Mouse (Mus musculus): ENCODE results near the gene Olfr507. TPM values are rescaled to one million over a fixed set of nuclear protein-coding genes. Genes with fewer than 3 reads are reported as not detected.
"Not testable (repeated sequence)": the region's sequence is repeated elsewhere in the genome, so short reads cannot be mapped to it uniquely, and the experiment has no call there.

The Olfr507 gene
- not detected for total RNA-seq (2021)
- long read RNA-seq, experiment 1, result 0 reads
- long read RNA-seq, experiment 2, result 0 reads

DNA sequence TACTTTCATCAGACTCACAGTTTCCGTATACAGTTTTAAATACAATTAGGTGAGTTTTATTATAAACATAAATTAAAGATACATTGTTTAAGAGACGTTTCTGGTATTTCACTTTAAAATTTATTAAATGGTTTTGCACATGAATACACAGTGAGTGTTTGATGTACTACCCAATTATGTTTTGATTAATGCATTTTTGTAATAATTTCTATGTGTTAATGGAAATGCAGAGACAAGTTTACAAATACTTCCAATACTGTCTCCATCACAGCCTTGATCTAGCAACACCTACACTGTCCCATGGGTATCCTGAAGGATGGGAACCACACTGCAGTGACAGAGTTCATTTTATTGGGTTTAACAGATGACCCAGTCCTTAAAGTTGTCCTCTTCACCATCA, at the start of gene Olfr507:
Gene Olfr507, plus strand, starts transcription at position 301 of the 400 bp plus-strand sequence.
- intact Hi-C loops (cut with DNase I), result no loop called here
- Histone ChIP-seq H3K4me3 (no peak within 1 kb of the TSS), H3K27ac (no peak within 1 kb of the TSS)
- TF ChIP-seq CTCF (IDR thresholded peaks at IDR 0.05), result no peak
- DNase-seq (ENCODE audit: extremely low spot score in 1 of 2, low spot score in 2 of 2), result no peak

DNA sequence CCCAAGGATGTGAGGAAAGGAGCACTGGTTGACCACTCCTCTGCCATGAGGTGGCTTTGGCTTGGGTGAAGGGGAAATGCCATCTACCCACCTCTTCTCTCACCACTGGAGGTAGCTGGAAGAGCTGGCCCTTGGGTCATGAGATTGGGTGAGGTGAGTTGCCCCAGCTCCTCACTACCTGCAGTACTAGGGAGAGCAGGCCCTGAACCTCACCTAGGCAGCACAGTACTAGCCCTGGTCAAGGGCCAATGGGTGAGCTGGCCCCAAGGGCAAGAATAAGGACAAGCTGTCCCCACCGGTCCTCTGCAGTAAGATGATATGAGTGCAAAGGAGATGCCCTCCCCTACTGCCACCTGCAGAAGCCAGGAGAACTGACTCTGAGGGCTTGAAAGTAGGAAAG, 31.8 kb upstream of the Olfr507 start:
- no peak overlapping the region for H3K27ac ChIP-seq
- intact Hi-C loops (cut with DNase I), result no loop called here
- no peak for TF ChIP-seq CTCF (IDR thresholded peaks at IDR 0.05)

DNA sequence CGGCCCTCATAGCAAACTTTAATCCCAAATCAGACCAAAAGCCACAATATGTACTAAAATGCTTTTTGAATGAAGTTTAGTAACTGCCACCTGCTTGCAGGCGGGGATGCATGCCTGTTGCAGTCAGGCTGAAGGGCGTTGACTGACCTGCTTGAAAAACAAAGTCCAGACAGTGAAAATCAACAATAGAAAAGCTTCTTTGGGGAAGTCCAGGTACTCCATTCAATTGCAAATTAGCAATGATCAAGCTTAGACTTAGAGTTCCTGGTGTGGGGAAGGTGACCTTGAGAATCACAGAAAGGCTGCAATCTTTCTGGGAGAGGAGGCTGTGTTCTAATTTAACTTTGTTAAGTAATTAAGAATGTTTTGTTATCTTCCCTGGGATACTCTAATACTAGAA, 19.7 kb upstream of the Olfr507 start:
- H3K27ac ChIP-seq; intact Hi-C loops (cut with DNase I); H3K4me3 ChIP-seq; DNase-seq (ENCODE audit: extremely low spot score in 1 of 2, low spot score in 2 of 2): not testable (repeated sequence)

More for the DNA sequence above, 31.8 kb upstream of the Olfr507 start:
- H3K4me3 ChIP-seq, result no peak overlapping the region
- DNase-seq (ENCODE audit: extremely low spot score in 1 of 2, low spot score in 2 of 2), result no peak

DNA sequence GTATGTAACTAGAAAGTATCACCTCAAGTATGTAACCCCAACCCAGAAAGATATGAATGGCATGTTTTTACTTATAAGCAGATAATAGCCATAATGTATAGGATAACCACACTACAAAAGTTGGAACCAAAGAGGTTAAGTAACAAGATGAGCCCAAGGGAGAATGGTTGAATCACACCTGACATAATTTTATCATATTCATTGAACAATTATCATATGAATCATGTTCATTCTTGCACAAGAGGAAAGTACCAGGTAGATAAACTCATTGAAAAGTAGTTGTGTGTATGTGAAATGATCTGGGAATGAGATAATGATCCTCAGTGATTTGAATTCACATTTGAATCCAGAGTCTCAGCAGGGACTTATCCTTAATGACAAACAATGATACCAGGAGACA, 11.1 kb upstream of the Olfr507 start, which contains the start of gene Olfr506:
Gene Olfr506, plus strand, starts transcription at position 301 of the 400 bp plus-strand sequence.
- TF ChIP-seq CTCF (IDR thresholded peaks at IDR 0.05), result no peak
- intact Hi-C loops (cut with DNase I), result no loop called here
- DNase-seq (ENCODE audit: extremely low spot score in 1 of 2, low spot score in 2 of 2), result no peak
- Histone ChIP-seq H3K4me3 (no peak within 1 kb of the TSS), H3K27ac (no peak within 1 kb of the TSS)

DNA sequence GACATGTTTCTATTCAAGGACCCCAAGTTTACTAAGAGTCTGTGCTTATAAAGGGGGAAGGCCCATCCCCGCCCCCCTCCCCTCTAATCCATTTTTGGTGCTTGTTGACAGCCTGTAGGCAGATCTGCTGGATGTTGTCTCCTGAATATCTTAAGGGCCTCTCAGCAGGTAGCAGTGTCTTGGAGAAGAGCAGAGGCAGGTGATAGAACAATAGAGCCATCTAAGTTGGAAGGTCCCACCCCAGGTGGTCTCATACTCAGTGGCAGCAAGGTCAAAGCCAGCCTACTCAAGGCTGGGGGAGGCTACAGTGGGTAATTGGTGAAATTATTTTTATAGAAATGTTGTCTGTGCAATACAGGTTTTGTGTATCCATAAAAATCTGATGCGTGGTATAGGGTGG, 7.5 kb upstream of the Olfr507 start:
- H3K4me3 ChIP-seq, result no peak overlapping the region
- no peak for DNase-seq (ENCODE audit: extremely low spot score in 1 of 2, low spot score in 2 of 2)

DNA sequence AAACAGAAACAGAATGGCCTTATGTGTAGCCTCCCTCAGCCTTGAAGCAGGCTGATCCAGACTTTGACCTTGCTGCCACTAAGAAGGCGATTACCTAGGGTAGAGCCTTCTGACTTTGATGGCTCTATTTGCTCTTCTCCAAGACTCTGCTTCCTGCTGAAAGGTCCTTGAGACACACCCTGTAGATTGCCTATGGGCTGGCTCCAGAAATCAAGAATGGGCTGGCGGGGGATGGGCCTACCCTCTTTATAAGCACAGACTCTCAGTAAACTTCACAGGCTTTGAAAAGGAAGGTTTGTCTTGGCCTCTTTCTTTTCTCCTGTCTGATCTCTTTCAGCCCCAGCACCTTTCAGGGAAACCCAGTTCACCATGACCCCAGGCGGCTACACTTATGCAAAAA, 4.8 kb upstream of the Olfr507 start:
- H3K27ac ChIP-seq; DNase-seq (ENCODE audit: extremely low spot score in 1 of 2, low spot score in 2 of 2); intact Hi-C loops (cut with DNase I); H3K4me3 ChIP-seq: not testable (repeated sequence)

More for the DNA sequence above, 7.5 kb upstream of the Olfr507 start:
- no peak overlapping the region for H3K27ac ChIP-seq
- TF ChIP-seq CTCF (IDR thresholded peaks at IDR 0.05), result no peak
- intact Hi-C loops (cut with DNase I), result no loop called here

DNA sequence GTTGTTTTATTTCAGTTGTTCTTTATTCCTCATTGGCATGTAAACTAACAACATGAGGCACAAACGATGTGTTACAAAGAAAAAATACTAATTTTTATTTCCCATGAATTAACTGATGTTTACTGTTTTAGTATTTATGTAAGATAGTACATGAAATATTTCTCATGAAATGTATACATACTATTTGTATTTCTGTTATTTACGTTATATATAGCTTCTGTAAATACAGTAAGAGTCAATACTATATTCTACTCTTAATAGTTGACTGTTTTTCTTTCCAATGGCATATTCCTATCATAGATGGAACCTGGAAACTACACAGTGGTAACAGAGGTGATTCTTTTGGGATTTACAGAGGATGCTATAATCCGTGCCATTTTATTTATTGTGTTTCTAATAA, 8.1 kb downstream of the Olfr507 start, which contains the start of gene Olfr508:
Gene Olfr508, plus strand, starts transcription at position 301 of the 400 bp plus-strand sequence.
- Histone ChIP-seq H3K27ac (no peak within 1 kb of the TSS), H3K4me3 (no peak within 1 kb of the TSS)
- TF ChIP-seq CTCF (IDR thresholded peaks at IDR 0.05), result no peak
- intact Hi-C loops (cut with DNase I), result no loop called here
- no peak for DNase-seq (ENCODE audit: extremely low spot score in 1 of 2, low spot score in 2 of 2)

DNA sequence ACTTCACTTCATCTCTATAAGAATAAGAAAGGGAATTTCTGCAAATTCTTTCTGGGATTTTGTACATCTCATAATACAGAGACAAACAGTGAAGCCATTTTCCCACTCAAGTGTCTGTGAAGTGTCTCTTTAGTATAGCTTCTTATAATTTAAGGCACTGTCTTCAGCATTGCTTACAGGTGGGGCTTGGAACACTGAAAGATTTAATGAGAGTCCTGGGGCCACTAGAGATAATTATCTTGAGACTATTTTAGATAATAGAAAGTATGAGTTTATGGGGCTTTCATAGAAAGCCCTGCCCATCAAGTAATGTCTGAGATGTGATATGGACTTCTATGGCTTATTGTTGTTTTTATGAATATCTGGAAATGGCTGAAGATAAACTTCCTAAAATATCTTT, 30.2 kb downstream of the Olfr507 start, which contains the start of gene Olfr509:
Gene Olfr509, minus strand, starts transcription at position 101 of the 400 bp plus-strand sequence.
- Histone ChIP-seq H3K4me3 (no peak within 1 kb of the TSS), H3K27ac (no peak within 1 kb of the TSS)
- no peak for DNase-seq (ENCODE audit: extremely low spot score in 1 of 2, low spot score in 2 of 2)
- intact Hi-C loops (cut with DNase I), result no loop called here
- TF ChIP-seq CTCF (IDR thresholded peaks at IDR 0.05), result no peak

DNA sequence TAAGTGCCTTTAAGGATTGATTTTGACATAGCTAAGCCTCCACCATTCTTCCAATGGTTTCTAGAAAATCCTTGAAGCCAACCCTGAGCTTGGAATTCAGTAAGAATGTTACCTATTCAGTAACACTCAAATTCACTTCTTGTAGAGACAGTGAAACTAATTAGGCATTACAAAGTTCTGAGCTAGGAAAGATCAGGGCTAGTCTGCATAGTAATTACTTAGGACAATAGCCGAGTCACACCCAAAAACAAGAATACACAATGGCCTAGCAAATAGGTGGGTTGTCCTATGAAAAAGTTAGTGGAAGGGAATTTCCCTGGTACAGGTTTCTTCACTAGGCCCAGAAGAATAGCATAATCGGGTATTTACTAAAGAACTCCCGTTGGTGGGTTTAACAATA, 40.8 kb downstream of the Olfr507 start:
- no peak overlapping the region for H3K27ac ChIP-seq
- no peak overlapping the region for H3K4me3 ChIP-seq
- DNase-seq (ENCODE audit: extremely low spot score in 1 of 2, low spot score in 2 of 2), result no peak
- TF ChIP-seq CTCF (IDR thresholded peaks at IDR 0.05), result no peak
- intact Hi-C loops (cut with DNase I), result no loop called here

DNA sequence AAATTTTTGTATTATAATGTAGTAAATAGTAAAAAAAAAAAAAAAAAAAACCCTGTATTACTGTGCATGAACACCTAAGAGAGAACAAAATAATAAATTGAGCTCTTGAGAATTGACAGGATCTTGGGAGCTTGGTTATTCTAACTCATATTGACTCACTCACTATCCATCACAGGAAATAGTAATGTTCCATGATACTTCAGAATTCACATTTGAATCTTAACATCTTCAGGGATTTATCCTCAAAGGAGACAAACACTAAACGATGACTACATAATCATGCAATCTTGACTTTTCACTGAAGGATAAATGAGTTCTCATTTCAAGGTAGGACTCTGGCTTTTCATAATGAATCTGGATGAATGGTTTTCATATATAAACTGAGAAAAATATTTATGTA, 44.5 kb downstream of the Olfr507 start, which contains the start of gene Olfr510:
Gene Olfr510, plus strand, starts transcription at position 301 of the 400 bp plus-strand sequence.
- no peak for DNase-seq (ENCODE audit: extremely low spot score in 1 of 2, low spot score in 2 of 2)
- TF ChIP-seq CTCF (IDR thresholded peaks at IDR 0.05), result no peak
- intact Hi-C loops (cut with DNase I), result no loop called here
- Histone ChIP-seq H3K27ac (no peak within 1 kb of the TSS), H3K4me3 (no peak within 1 kb of the TSS)

DNA sequence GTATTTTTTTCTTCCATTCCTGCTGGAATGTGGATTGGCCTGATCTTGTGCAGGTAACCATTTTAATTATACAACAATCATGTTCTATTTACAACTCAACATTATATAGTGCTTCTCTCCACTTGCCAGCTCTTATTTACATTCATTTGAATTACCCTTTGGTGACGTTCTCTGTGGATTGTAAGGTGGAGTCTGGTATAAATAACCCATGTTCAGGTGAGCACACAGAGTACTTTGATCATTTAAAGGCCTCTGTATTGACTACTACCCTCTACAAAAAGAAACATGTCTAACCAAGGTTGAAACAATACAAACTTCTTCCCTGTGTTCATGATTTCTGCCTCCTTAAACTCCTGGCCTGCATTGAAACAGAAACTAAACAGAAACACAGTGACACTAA, 49.4 kb downstream of the Olfr507 start:
- Histone ChIP-seq H3K27ac (no peak overlapping the region), H3K4me3 (no peak overlapping the region)
- TF ChIP-seq CTCF (IDR thresholded peaks at IDR 0.05), result no peak
- intact Hi-C loops (cut with DNase I), result no loop called here
- no peak for DNase-seq (ENCODE audit: extremely low spot score in 1 of 2, low spot score in 2 of 2)

Other genes starting within 250 kb of the Olfr507 start
- gene Olfr495, start 228.6 kb upstream of the Olfr507 start, total RNA-seq (2021), result not detected
- not detected for gene Olfr497, start 201.4 kb upstream of the Olfr507 start, total RNA-seq (2021)
- gene Olfr498, start 156.5 kb upstream of the Olfr507 start, total RNA-seq (2021), result not detected
- gene Olfr502, start 96.7 kb upstream of the Olfr507 start, total RNA-seq (2021), result not detected
- not detected for gene Olfr503, start 77.3 kb upstream of the Olfr507 start, total RNA-seq (2021)
- gene Olfr504, start 56.0 kb upstream of the Olfr507 start, total RNA-seq (2021), result not detected
- gene Olfr506, start 11.0 kb upstream of the Olfr507 start, total RNA-seq (2021), result not detected
- not detected for gene Olfr508, start 8.2 kb downstream of the Olfr507 start, total RNA-seq (2021)
- not detected for gene Olfr509, start 30.1 kb downstream of the Olfr507 start, total RNA-seq (2021)
- not detected for gene Olfr510, start 44.6 kb downstream of the Olfr507 start, total RNA-seq (2021)
- gene Olfr512, start 91.5 kb downstream of the Olfr507 start, total RNA-seq (2021), result not detected
- not detected for gene Olfr513, start 129.2 kb downstream of the Olfr507 start, total RNA-seq (2021)
- gene Olfr514, start 204.2 kb downstream of the Olfr507 start, total RNA-seq (2021), result not detected
- not detected for gene Olfr516, start 228.7 kb downstream of the Olfr507 start, total RNA-seq (2021)

All from left cerebral cortex, adult 2 months (tissue).